Mouse (Mus musculus) megakaryocyte, embryonic 14.5 days (primary cell): ENCODE measurements around the gene Tbcd. TPM values are rescaled to one million over a fixed set of nuclear protein-coding genes. Genes with fewer than 3 reads are reported as not detected.

Experiments used
- H3K27me3 ChIP-seq: replicated peaks from 2 replicates; pipeline ENCODE3; 2012; ENCODE audit warnings: inconsistent platforms
- H3K36me3 ChIP-seq: replicated peaks from 2 replicates; pipeline ENCODE3; 2012; ENCODE audit warnings: low read length, inconsistent platforms, mixed read lengths
- H3K4me1 ChIP-seq: 2 replicates; pipeline ENCODE4 v1.6.1; 2012; ENCODE audit warnings: inconsistent platforms
- H3K4me3 ChIP-seq: replicated peaks from 2 replicates; pipeline ENCODE3; 2012; ENCODE audit warnings: moderate library complexity, mild to moderate bottlenecking, inconsistent platforms
- H3K9me3 ChIP-seq: 2 replicates; pipeline ENCODE4 v1.6.1; 2012; ENCODE audit warnings: inconsistent platforms
- FLI1 ChIP-seq: IDR thresholded peaks from 2 replicates; pipeline ENCODE4 v1.6.1; 2012; ENCODE audit warnings: low read length, inconsistent platforms, mixed read lengths
- GATA1 ChIP-seq: IDR thresholded peaks from 3 replicates; pipeline ENCODE4 v1.6.1; 2012; ENCODE audit warnings: mixed read lengths, low read length, inconsistent platforms, borderline replicate concordance
- polyA plus RNA-seq: library from polyadenylated mRNA; stranded (reverse); fragments of >175 nt; gene quantifications from 2 replicates; pipeline ENCODE4 v1.2.3, GENCODE M21; 2012; ENCODE audit warnings: low replicate concordance; ENCODE audit not compliant: insufficient read depth

The Tbcd gene
- polyA plus RNA-seq, 1 experiment = 3.3 TPM

- peaks cover 60% of the 10 kb centered on the region for H3K4me1 ChIP-seq
- no peak for TF ChIP-seq GATA1
- no peak for TF ChIP-seq FLI1
- H3K4me3 ChIP-seq = no peak overlapping the region
- peaks cover 77% of the 10 kb centered on the region for H3K36me3 ChIP-seq
- H3K9me3 ChIP-seq = no peaks in the 10 kb centered on the region
- H3K27me3 ChIP-seq = no peaks in the 10 kb centered on the region
Observed at GRCm38 (mm10) chr11:121510512-121511246, 58.9 kb downstream of the Tbcd start.

DNA sequence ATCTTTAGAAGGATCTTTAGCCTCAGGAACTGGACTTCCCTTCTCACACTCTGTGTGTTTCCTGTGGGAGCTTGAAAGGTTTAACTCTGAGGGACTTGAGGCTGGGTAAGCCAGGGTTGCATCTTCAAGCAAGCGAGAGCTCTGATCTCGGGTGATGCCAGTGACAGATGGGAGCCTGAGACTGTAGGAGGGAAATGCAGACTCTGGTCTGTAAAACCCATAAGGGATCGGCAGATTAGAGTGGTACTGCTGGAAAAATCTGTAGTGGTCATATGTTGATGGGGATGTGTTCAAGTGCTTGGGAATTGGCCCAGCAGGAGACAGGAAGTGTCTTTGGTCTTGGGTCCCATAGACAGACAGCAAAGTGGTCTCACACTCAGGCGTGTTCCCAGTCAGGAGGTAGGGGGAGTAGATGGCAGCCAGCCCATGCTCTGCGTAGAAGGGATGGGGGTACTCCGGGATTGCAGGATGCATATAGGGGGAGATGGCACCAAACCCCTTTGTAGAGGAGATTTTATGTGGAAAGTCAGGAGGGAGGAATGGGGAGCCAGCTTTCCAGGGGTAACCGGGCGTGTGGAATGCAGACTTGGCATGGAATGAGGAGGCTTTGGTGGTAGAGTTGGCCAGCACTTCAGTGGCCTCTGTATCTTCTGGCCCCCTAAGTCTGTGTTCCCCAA is 61.3 kb downstream of the Tbcd start:
- Histone ChIP-seq H3K27me3 (no peaks in the 10 kb centered on the region), H3K4me3 (no peak overlapping the region), H3K36me3 (peaks cover 75% of the 10 kb centered on the region), H3K4me1 (peaks cover 70% of the 10 kb centered on the region), H3K9me3 (no peaks in the 10 kb centered on the region)
- TF ChIP-seq FLI1 (no peak), GATA1 (no peak)

DNA sequence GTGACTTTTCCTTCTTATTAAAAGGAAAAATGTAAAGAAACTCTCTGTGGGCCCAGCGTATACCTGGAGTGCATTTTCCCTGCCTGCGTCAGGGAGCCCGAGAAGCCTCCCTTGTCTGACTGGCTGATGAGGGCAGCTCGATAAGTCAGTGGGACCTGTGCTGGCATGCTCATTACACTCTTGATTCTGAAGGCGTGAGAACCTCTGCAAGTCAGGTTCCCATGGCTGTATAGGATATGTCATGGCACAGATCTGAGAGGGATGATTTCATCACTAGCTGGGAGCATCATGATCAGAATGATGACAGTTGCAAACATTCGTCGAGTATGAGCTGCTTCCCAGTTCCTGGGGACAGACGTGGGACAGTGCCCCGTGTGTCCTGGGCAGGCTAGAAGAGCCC is 64.2 kb downstream of the Tbcd start:
- H3K27me3 ChIP-seq = no peaks in the 10 kb centered on the region
- H3K9me3 ChIP-seq = no peaks in the 10 kb centered on the region
- no peak overlapping the region for H3K4me3 ChIP-seq
- peaks cover 57% of the 10 kb centered on the region for H3K36me3 ChIP-seq
- TF ChIP-seq FLI1 (no peak), GATA1 (no peak)
- peaks cover 85% of the 10 kb centered on the region for H3K4me1 ChIP-seq

- Histone ChIP-seq H3K36me3 (peaks cover 53% of the 10 kb centered on the region), H3K4me1 (peaks cover 90% of the 10 kb centered on the region), H3K27me3 (no peaks in the 10 kb centered on the region), H3K4me3 (no peak overlapping the region), H3K9me3 (no peaks in the 10 kb centered on the region)
- TF ChIP-seq FLI1 (no peak), GATA1 (no peak)
Observed at GRCm38 (mm10) chr11:121516906-121517305, 65.2 kb downstream of the Tbcd start.

GRCm38 (mm10) chr11:121517687-121518465 is 66.1 kb downstream of the Tbcd start:
- peaks cover 90% of the 10 kb centered on the region for H3K4me1 ChIP-seq
- H3K36me3 ChIP-seq = peaks cover 47% of the 10 kb centered on the region
- peak overlapping the region; percentile 54 for H3K4me3 ChIP-seq
- no peaks in the 10 kb centered on the region for H3K27me3 ChIP-seq
- TF ChIP-seq GATA1 = no peak
- no peaks in the 10 kb centered on the region for H3K9me3 ChIP-seq

DNA sequence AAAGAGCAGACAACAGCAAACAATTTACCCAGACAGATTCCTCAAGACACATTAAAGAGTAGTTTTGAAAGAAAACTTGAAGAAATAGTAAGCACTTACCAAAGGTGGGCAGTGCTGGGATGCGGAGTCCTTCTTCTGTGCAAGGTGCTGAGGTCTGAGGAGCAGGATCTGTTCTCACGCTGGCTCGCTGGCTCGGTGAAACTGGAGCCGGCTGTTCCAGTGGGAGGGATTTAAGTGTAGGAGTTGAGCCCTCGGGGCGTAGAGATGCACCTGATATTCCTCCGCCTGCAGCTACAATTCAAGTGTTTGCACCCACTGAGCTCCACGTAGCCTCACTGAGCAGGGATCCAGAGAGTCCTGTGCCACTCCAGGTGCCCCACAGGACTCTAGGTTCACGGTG is 67.4 kb downstream of the Tbcd start, which contains the start of gene Zfp750:
Gene Zfp750, minus strand, starts transcription at position 203 of the 400 bp plus-strand sequence.
- TF ChIP-seq GATA1 = no peak
- no peak for TF ChIP-seq FLI1
- H3K9me3 ChIP-seq = no peaks in the 10 kb centered on the region
- no peak within 1 kb of the TSS for H3K4me3 ChIP-seq
- H3K36me3 ChIP-seq = peaks cover 43% of the 10 kb centered on the region
- no peaks in the 10 kb centered on the region for H3K27me3 ChIP-seq
- H3K4me1 ChIP-seq = peaks cover 85% of the 10 kb centered on the region

DNA sequence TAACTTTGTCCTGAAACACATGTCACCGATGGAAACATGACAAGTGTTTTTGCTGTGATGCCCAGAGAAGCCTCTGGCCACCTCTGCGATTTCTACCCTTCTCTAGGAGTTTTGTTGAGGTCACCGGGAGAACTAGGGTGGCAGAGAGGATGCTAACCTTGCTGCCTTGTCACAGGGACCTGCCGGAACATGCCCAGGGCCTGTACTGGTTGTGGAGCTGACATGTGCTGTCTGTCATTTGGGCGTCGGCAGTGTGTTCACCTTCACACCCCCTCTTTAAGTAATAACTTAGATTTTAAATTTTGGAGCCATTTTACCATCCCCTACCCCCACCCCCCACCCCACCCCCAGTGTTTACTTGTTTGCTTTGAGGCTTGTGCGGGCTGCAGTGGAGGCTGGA is 68.0 kb downstream of the Tbcd start:
- Histone ChIP-seq H3K4me1 (peaks cover 85% of the 10 kb centered on the region), H3K4me3 (no peak overlapping the region), H3K27me3 (no peaks in the 10 kb centered on the region), H3K9me3 (no peaks in the 10 kb centered on the region), H3K36me3 (peaks cover 41% of the 10 kb centered on the region)
- TF ChIP-seq FLI1 (no peak), GATA1 (no peak)

DNA sequence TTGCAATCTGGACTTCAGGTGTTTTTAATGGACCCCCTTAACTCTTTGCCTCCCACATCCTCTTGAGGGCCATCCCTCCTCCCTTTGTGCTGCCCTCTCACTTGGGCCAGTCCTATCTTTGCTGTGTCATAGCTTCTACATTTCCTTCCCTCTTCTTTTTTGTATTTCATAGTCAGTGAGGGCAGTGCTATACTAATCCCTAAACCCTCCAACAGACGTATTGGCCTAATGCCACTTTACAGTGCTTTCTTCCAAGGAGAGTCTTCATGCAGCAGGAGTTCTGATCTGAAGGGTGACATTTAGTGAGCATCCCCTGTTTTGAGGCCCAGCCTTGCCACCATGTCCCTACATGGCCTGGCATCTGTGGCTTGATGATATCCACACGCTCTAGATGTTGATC is 69.0 kb downstream of the Tbcd start:
- TF ChIP-seq FLI1 (no peak), GATA1 (no peak)
- Histone ChIP-seq H3K4me1 (peaks cover 85% of the 10 kb centered on the region), H3K36me3 (peaks cover 34% of the 10 kb centered on the region), H3K9me3 (no peaks in the 10 kb centered on the region), H3K4me3 (peak overlapping the region; percentile 82), H3K27me3 (no peaks in the 10 kb centered on the region)

- Histone ChIP-seq H3K9me3 (no peaks in the 10 kb centered on the region), H3K4me3 (peak overlapping the region; percentile 0), H3K4me1 (peaks cover 72% of the 10 kb centered on the region), H3K27me3 (no peaks in the 10 kb centered on the region), H3K36me3 (peaks cover 29% of the 10 kb centered on the region)
- no peak for TF ChIP-seq GATA1
- no peak for TF ChIP-seq FLI1
Observed at GRCm38 (mm10) chr11:121522156-121522762, 70.5 kb downstream of the Tbcd start.

DNA sequence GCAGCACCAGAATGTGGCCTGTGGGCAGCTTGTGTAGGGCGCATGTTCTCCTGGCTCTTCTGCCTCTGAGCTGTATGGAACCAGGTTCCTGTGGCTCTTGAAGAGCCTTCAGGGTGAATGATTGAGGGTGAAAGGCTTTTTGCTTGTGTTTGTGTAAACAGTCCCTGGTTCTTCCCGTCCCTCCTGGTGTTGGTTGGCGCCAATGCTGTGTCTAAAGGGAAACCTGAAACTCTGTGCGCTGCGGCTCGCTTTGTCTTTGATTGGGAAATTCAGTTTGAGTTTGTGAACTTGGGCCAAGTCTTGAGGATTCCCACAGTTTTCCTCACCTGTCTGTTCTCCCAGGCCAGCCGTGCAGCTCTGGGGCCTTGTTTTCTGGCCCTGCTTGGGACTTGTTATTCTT is 72.4 kb downstream of the Tbcd start:
- no peak overlapping the region for H3K4me3 ChIP-seq
- H3K27me3 ChIP-seq = no peaks in the 10 kb centered on the region
- no peaks in the 10 kb centered on the region for H3K9me3 ChIP-seq
- peaks cover 72% of the 10 kb centered on the region for H3K4me1 ChIP-seq
- H3K36me3 ChIP-seq = peaks cover 26% of the 10 kb centered on the region
- TF ChIP-seq FLI1 = no peak
